ENCODE assay signal across 8 mouse cellular contexts in the genomic region with DNA sequence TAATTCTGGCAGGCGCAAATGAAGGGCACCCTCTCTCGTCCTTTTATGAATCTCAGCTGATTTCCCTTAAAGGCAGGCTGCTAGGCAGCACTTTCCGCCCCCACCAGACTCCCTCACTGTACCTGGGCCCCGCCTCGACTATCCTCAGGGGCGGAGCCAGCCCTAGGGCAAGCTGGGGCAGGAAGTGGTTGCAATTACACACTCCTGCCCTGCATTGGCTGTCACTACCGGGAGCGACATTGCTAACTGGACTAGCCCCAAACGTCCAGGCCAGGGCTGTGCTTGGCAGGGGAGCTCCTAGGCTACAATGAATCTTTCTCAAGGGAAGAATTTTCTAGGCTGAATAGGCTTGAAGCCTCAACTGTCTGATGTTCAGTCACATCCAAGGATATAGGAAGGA. TPM values are rescaled to one million over a fixed set of nuclear protein-coding genes. Genes with fewer than 3 reads are reported as not detected.
DNase-seq lines count a peak whose midpoint lies in the region; ATAC-seq and TF ChIP-seq lines count a peak whose summit lies in the region.

No protein-coding gene starts in this region.

- WGBS in midbrain, embryonic 16.5 days, result 36% methylated on average over 9 of the region's 9 CpGs
- WGBS in forebrain, postnatal 0 days, result 27% methylated on average over 9 of the region's 9 CpGs

- no peak overlapping the region for H3K9ac ChIP-seq in midbrain, embryonic 16.5 days (ENCODE audit: low read depth, low read length)
- no peak overlapping the region for H3K9ac ChIP-seq in forebrain, postnatal 0 days

- peaks cover 4% of the 10 kb centered on the region for H3K27me3 ChIP-seq in midbrain, embryonic 16.5 days (ENCODE audit: control insufficient read depth, insufficient read depth, low read depth, low read length)
- no peaks in the 10 kb centered on the region for H3K27me3 ChIP-seq in forebrain, postnatal 0 days (ENCODE audit: insufficient read depth, low read length)

- no peaks in the 10 kb centered on the region for H3K36me3 ChIP-seq in midbrain, embryonic 16.5 days (ENCODE audit: control insufficient read depth, insufficient read depth, low read length)
- no peaks in the 10 kb centered on the region for H3K36me3 ChIP-seq in forebrain, postnatal 0 days (ENCODE audit: insufficient read depth)

- peak; percentile 70 for ATAC-seq in monocyte, adult 5-6 weeks (replicated peaks; ENCODE audit: insufficient number of reproducible peaks, low FRiP score, low TSS enrichment, poor library complexity, severe bottlenecking)
- ATAC-seq in midbrain, embryonic 16.5 days, result no peak
- no peak for ATAC-seq in forebrain, postnatal 0 days

- no peak overlapping the region for H3K27ac ChIP-seq in midbrain, embryonic 16.5 days (ENCODE audit: low read length)
- no peak overlapping the region for H3K27ac ChIP-seq in forebrain, postnatal 0 days (ENCODE audit: low read depth, low read length)

- H3K4me2 ChIP-seq in midbrain, embryonic 16.5 days (ENCODE audit: low read length), result no peak overlapping the region
- H3K4me2 ChIP-seq in forebrain, postnatal 0 days (ENCODE audit: low read depth), result no peak overlapping the region

- H3K4me1 ChIP-seq in midbrain, embryonic 16.5 days (ENCODE audit: control insufficient read depth, insufficient read depth, low read length), result peaks cover 2% of the 10 kb centered on the region; the same call in 1 of the 2 replicates
- H3K4me1 ChIP-seq in forebrain, postnatal 0 days (ENCODE audit: insufficient read depth), result no peaks in the 10 kb centered on the region

- DNase-seq in 3T3-L1 (ENCODE audit: low read depth, low spot score), result peak; percentile 17
- peak; percentile 48 to 58 for DNase-seq in CD8-positive naive resting alpha-beta T cell, adult 2 months (ENCODE audit: low read depth in 2 of 2, low spot score in 2 of 2)
- DNase-seq in kidney, postnatal 10 days, result peak; percentile 30
- DNase-seq in cerebellum, adult 9-11 months, result no peak
- DNase-seq in cerebellum, adult 8-10 months, result no peak
- no peak for DNase-seq in forebrain, postnatal 0 days

- H3K4me3 ChIP-seq in midbrain, embryonic 16.5 days (ENCODE audit: low read depth, low read length), result no peak overlapping the region
- H3K4me3 ChIP-seq in forebrain, postnatal 0 days (ENCODE audit: low read depth, low read length), result no peak overlapping the region

- no peaks in the 10 kb centered on the region for H3K9me3 ChIP-seq in midbrain, embryonic 16.5 days (replicated peaks; ENCODE audit: control insufficient read depth, low read length, poor library complexity, severe bottlenecking)
- H3K9me3 ChIP-seq in forebrain, postnatal 0 days (ENCODE audit: low read length), result no peaks in the 10 kb centered on the region

- TF ChIP-seq CTCF in forebrain, postnatal 0 days (IDR thresholded peaks at IDR 0.05; ENCODE audit: low read depth), result no peak

RNA-seq across cellular contexts. Expression of gene Bcorl1, which starts 23.0 kb away (rescaled TPM):
- total RNA-seq in monocyte, adult 5-6 weeks (2017), result 2.1 to 13.5 TPM (median 4.3 TPM) in 3 replicates
- polyA plus RNA-seq in midbrain, embryonic 16.5 days (2015; fragmentation: Nextera tagmentation; extraction: Ambion mirVana), result 6.7 and 8.6 TPM in 2 replicates
- 8.5 and 13.8 TPM in 2 replicates for total RNA-seq in forebrain, postnatal 0 days (2014; rRNA removed)
- polyA plus RNA-seq in forebrain, postnatal 0 days (2015; fragmentation: Nextera tagmentation; extraction: Ambion mirVana), result 3.8 and 4.6 TPM in 2 replicates

Comparison
In these comparisons a context has a peak if more than half of its experiments do, and no peak if none do; other contexts are left out.
1. DNase-seq: peak in 3T3-L1 (single experiment), CD8-positive naive resting alpha-beta T cell, adult 2 months (2 of 2) and kidney, postnatal 10 days (single experiment); none in cerebellum, adult 9-11 months (single experiment), cerebellum, adult 8-10 months (single experiment) and forebrain, postnatal 0 days (single experiment).